Mouse (Mus musculus): ENCODE data around the gene Sqstm1. TPM values are rescaled to one million over a fixed set of nuclear protein-coding genes. Genes with fewer than 3 reads are reported as not detected.

The Sqstm1 gene
- polyA plus RNA-seq, 1 experiment = 414 TPM

DNA sequence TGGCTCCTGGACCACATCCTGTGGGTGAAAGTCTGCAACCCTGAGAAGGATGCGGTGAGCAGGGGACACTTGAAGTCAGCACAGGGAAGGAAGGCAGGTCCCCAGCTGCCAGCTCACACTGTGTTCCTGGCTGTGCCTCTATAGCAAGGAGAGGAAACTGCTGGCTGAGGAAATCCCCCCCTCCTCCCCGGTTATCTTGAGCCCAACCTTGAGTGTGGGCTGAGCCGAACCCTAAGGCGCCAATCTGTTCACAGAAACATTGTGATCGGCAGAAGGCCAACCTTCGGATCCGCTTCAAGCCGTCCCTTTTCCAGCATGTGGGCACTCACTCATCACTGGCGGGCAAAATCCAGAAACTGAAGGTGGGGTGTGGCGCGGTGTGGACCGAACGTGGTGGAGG is 22.4 kb upstream of the Sqstm1 start:
- Histone ChIP-seq H3K27ac (ENCODE audit: insufficient read depth, low read length) (no peak overlapping the region), H3K4me1 (ENCODE audit: control insufficient read depth, insufficient read depth, low read length) (peaks cover 5% of the 10 kb centered on the region; the same call in 1 of the 2 replicates), H3K4me3 (ENCODE audit: insufficient read depth, low read length) (no peak overlapping the region)
- TF ChIP-seq CTCF (IDR thresholded peaks at IDR 0.05; ENCODE audit: extremely low read depth, insufficient read depth, low read length) (no peak), POLR2A (IDR thresholded peaks at IDR 0.05; ENCODE audit: extremely low read depth, insufficient read depth, low read length) (no peak)

DNA sequence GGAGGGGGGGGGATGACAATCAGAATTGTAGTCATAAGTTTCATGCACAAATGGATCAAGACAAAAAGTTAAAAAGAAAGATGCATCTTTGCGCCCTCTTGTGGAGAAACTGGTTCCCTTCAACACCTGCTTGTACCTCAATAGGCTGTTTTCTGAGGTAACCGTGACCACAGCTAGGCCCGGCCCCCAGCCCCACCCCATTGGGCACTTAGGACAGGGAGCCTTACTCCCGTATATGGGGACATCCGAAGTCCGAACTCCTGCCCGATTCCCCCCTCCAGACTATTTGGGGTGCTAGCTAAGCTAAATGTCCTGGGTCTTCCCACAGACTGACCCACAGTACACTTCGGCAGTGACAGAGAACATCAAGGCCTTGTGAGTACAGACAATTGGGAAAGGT is 20.8 kb upstream of the Sqstm1 start:
- Histone ChIP-seq H3K4me1 (ENCODE audit: control insufficient read depth, insufficient read depth, low read length) (peaks cover 8% of the 10 kb centered on the region; the same call in 1 of the 2 replicates), H3K27ac (ENCODE audit: insufficient read depth, low read length) (no peak overlapping the region), H3K4me3 (ENCODE audit: insufficient read depth, low read length) (no peak overlapping the region)
- peak; percentile 49; the same call in 1 of the 2 replicates for TF ChIP-seq CTCF (IDR thresholded peaks at IDR 0.05; ENCODE audit: extremely low read depth, insufficient read depth, low read length)
- TF ChIP-seq POLR2A (IDR thresholded peaks at IDR 0.05; ENCODE audit: extremely low read depth, insufficient read depth, low read length) = no peak

- TF ChIP-seq POLR2A (IDR thresholded peaks at IDR 0.05; ENCODE audit: extremely low read depth, insufficient read depth, low read length) = no peak
- TF ChIP-seq CTCF (IDR thresholded peaks at IDR 0.05; ENCODE audit: extremely low read depth, insufficient read depth, low read length) = no peak
- H3K27ac ChIP-seq (ENCODE audit: insufficient read depth, low read length) = no peak overlapping the region
- peaks cover 3% of the 10 kb centered on the region; the same call in 1 of the 2 replicates for H3K4me1 ChIP-seq (ENCODE audit: control insufficient read depth, insufficient read depth, low read length)
- H3K4me3 ChIP-seq (ENCODE audit: insufficient read depth, low read length) = no peak overlapping the region
These were observed 20.1 kb upstream of the Sqstm1 start for GRCm38 (mm10) chr11:50230481-50231304.

DNA sequence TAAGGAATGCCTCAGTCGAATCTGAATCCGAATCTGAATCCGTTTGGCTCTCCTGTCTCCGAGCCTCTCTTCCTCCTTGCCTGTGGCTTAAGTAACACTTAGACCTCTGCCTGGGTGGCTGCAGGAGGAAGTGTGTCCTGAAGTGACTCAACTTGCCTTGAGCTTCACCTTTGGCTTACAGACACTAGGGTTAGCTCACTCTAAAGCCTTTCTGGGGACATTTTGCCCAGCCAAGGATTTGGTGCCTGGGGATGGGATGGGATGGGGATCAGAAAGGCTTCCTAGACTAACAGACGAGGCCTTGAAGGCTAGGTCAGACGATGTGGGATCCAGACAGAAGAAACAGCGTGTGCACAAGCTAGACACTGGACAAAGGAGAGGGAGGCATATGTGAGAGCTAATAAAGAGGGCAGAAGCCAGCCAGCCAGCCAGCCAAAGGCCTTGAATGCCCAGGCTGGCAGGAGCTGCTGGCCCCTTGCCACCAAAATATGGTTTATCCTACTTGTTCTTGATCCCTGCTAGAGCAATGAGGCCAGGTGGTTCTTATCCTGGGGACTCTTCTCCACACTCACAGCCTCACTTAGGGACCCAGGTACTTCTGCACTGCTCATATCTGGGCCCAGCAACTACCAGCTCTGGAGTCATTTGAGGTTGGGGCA is 18.8 kb upstream of the Sqstm1 start:
- TF ChIP-seq POLR2A (IDR thresholded peaks at IDR 0.05; ENCODE audit: extremely low read depth, insufficient read depth, low read length) (no peak), CTCF (IDR thresholded peaks at IDR 0.05; ENCODE audit: extremely low read depth, insufficient read depth, low read length) (no peak)
- H3K27ac ChIP-seq (ENCODE audit: insufficient read depth, low read length) = no peak overlapping the region

DNA sequence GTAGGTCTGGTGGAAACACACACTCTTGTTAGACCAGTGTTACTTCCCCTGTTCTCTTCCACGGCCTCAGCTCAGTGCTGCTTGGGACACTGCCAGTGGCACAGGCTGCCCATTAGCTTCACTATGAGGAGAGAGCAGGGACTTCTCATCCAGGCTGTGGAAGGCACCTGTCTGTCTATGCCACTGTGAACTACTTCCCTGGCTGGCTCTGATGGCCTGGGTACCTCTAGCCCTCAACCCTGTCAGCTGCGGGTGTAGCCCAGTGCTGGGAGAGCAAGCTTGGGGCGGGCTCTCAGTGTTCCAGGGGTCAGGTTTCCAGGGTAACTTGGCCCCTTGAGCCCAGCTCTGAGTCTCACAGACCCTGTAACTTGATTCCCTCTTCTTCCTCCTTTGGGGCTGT is 18.1 kb upstream of the Sqstm1 start:
- Histone ChIP-seq H3K4me3 (ENCODE audit: insufficient read depth, low read length) (no peak overlapping the region), H3K4me1 (ENCODE audit: control insufficient read depth, insufficient read depth, low read length) (peaks cover 7% of the 10 kb centered on the region; the same call in 1 of the 2 replicates), H3K27ac (ENCODE audit: insufficient read depth, low read length) (no peak overlapping the region)
- TF ChIP-seq POLR2A (IDR thresholded peaks at IDR 0.05; ENCODE audit: extremely low read depth, insufficient read depth, low read length) (no peak), CTCF (IDR thresholded peaks at IDR 0.05; ENCODE audit: extremely low read depth, insufficient read depth, low read length) (no peak)

More for the DNA sequence above, 18.8 kb upstream of the Sqstm1 start:
- no peak overlapping the region for H3K4me3 ChIP-seq (ENCODE audit: insufficient read depth, low read length)
- H3K4me1 ChIP-seq (ENCODE audit: control insufficient read depth, insufficient read depth, low read length) = peaks cover 3% of the 10 kb centered on the region; the same call in 1 of the 2 replicates

GRCm38 (mm10) chr11:50227736-50228135 is 17.1 kb upstream of the Sqstm1 start:
- Histone ChIP-seq H3K4me3 (ENCODE audit: insufficient read depth, low read length) (no peak overlapping the region), H3K4me1 (ENCODE audit: control insufficient read depth, insufficient read depth, low read length) (peaks cover 8% of the 10 kb centered on the region; the same call in 1 of the 2 replicates), H3K27ac (ENCODE audit: insufficient read depth, low read length) (no peak overlapping the region)
- no peak for TF ChIP-seq POLR2A (IDR thresholded peaks at IDR 0.05; ENCODE audit: extremely low read depth, insufficient read depth, low read length)
- no peak for TF ChIP-seq CTCF (IDR thresholded peaks at IDR 0.05; ENCODE audit: extremely low read depth, insufficient read depth, low read length)

GRCm38 (mm10) chr11:50227226-50227625 is 16.6 kb upstream of the Sqstm1 start:
- TF ChIP-seq POLR2A (IDR thresholded peaks at IDR 0.05; ENCODE audit: extremely low read depth, insufficient read depth, low read length) (no peak), CTCF (IDR thresholded peaks at IDR 0.05; ENCODE audit: extremely low read depth, insufficient read depth, low read length) (no peak)
- H3K4me1 ChIP-seq (ENCODE audit: control insufficient read depth, insufficient read depth, low read length) = peaks cover 8% of the 10 kb centered on the region; the same call in 1 of the 2 replicates
- peak overlapping the region; percentile 98; the same call in 1 of the 2 replicates for H3K4me3 ChIP-seq (ENCODE audit: insufficient read depth, low read length)
- no peak overlapping the region for H3K27ac ChIP-seq (ENCODE audit: insufficient read depth, low read length)

GRCm38 (mm10) chr11:50226406-50226805 is 15.8 kb upstream of the Sqstm1 start:
- TF ChIP-seq POLR2A (IDR thresholded peaks at IDR 0.05; ENCODE audit: extremely low read depth, insufficient read depth, low read length) (no peak), CTCF (IDR thresholded peaks at IDR 0.05; ENCODE audit: extremely low read depth, insufficient read depth, low read length) (no peak)
- Histone ChIP-seq H3K4me1 (ENCODE audit: control insufficient read depth, insufficient read depth, low read length) (peaks cover 8% of the 10 kb centered on the region; the same call in 1 of the 2 replicates), H3K4me3 (ENCODE audit: insufficient read depth, low read length) (peak overlapping the region; percentile 98), H3K27ac (ENCODE audit: insufficient read depth, low read length) (no peak overlapping the region)

DNA sequence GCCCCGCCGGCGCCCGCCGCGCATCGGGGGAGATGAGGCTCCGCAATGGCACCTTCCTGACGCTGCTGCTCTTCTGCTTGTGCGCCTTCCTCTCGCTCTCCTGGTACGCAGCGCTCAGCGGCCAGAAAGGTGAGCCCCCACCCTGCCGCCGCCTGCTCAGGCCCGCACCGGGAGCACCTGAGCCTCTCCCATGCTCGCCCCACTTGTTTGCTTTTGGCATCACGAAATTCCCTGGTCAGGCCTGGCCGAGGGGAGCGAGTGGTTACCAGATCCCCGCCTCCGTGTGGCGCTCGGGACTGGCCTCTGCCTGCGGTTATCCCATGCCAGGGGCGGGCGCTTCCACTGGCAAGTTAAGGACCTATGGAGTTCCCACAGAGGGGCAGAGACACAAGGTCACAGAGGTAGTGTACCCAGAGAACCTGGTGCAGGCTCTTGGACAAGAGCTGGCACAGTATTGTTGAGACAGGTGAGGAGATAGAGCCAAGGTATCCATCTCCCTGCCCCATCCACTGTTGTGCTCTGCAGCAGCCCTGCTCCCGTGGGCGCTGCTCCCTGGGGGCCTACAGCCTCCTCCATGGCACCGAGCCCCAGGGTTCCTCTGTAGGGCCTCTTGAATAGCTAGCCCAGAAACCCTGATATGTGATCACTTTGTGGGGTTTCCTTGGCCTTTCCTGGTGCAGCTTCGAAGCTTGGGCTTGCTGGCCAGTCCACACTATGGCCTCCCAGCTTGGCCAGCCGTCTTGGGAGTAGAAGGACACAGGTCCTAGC is 15.2 kb upstream of the Sqstm1 start:
- Histone ChIP-seq H3K27ac (ENCODE audit: insufficient read depth, low read length) (peak overlapping the region; percentile 73; the same call in 1 of the 2 replicates), H3K4me3 (ENCODE audit: insufficient read depth, low read length) (peak overlapping the region; percentile 98), H3K4me1 (ENCODE audit: control insufficient read depth, insufficient read depth, low read length) (peaks cover 8% of the 10 kb centered on the region; the same call in 1 of the 2 replicates)
- TF ChIP-seq POLR2A (IDR thresholded peaks at IDR 0.05; ENCODE audit: extremely low read depth, insufficient read depth, low read length) (no peak), CTCF (IDR thresholded peaks at IDR 0.05; ENCODE audit: extremely low read depth, insufficient read depth, low read length) (no peak)

Measured in cortical plate, adult 2 months (tissue).